Mouse (Mus musculus): ENCODE measurements around the gene Kirrel3. TPM values are rescaled to one million over a fixed set of nuclear protein-coding genes. Genes with fewer than 3 reads are reported as not detected.

The Kirrel3 gene
- total RNA-seq, 2 experiments from 2014 or later, result 59.8 to 62.6 TPM

DNA sequence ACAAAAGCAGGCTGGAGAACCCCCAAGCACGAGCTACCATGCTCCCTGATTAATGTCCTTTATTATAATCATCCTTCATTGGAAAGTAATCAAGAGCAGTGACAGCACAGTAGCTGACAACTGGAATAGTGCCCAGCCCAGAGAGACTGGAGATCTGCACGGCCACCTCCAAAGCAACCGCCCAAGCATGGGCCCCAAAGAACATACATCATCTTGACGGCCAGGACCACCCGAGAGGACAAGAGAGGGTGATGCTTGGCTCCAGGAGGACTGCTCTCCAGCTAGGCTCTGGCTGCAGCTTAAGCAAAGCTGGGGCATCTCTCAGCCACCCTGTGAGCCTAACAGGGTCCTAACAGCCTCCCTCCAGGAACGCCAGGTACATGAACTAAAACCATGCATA, 482.1 kb downstream of the Kirrel3 start:
- intact Hi-C loops (cut with DNase I), result no loop called here
- H3K27ac ChIP-seq, result no peak overlapping the region
- TF ChIP-seq CTCF (IDR thresholded peaks at IDR 0.05), result no peak
- no peak for DNase-seq (ENCODE audit: extremely low spot score in 1 of 2, low spot score in 2 of 2)
- no peak overlapping the region for H3K4me3 ChIP-seq

- Histone ChIP-seq H3K27ac (no peak overlapping the region), H3K4me3 (no peak overlapping the region)
- no peak for TF ChIP-seq CTCF (IDR thresholded peaks at IDR 0.05)
- intact Hi-C loops (cut with DNase I), result no loop called here
- no peak for DNase-seq (ENCODE audit: extremely low spot score in 1 of 2, low spot score in 2 of 2)
Measured at GRCm38 (mm10) chr9:34969881-34970490, 484.3 kb downstream of the Kirrel3 start.

DNA sequence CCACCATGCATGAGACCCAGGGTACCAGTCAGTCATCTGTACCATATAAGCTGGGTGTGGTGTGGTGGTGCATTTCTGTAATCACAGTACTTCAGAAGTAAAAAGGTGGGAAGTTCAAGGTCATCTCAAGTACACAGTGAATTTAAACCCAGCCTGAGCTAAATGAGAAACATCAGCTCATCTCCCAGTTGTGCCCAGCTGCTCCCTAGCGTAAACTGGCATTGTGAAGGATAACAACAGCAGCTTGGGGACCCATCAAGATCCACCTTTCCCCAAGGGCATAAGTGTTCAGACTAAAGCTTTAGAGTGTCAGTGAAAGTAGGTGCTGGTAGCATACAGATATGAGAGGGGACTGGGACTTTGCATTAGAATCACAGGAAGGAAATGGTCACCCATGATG, 488.6 kb downstream of the Kirrel3 start:
- no peak for DNase-seq (ENCODE audit: extremely low spot score in 1 of 2, low spot score in 2 of 2)
- Histone ChIP-seq H3K4me3 (no peak overlapping the region), H3K27ac (no peak overlapping the region)
- no peak for TF ChIP-seq CTCF (IDR thresholded peaks at IDR 0.05)
- intact Hi-C loops (cut with DNase I), result no loop called here

DNA sequence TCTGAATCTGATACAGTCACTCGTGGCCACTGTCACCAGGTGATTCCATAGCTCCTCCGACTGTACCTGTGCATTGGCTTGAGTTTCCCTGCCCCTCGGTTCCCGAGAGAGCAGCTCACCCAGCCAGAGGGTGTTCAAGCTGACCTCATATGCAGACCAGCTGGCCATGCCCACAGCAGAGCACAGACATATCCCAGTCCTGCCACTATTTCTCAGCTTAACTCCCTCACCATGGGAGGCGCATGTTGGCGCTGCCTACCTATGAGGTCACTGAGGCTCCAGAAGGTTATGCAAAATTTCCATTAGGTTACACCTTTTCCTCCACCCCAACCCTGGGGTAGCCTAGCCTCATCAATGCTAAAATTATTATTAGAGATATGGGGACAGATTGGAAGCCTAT, 489.6 kb downstream of the Kirrel3 start:
- DNase-seq (ENCODE audit: extremely low spot score in 1 of 2, low spot score in 2 of 2), result no peak
- TF ChIP-seq CTCF (IDR thresholded peaks at IDR 0.05), result no peak
- H3K4me3 ChIP-seq, result no peak overlapping the region
- H3K27ac ChIP-seq, result no peak overlapping the region
- intact Hi-C loops (cut with DNase I), result no loop called here

DNA sequence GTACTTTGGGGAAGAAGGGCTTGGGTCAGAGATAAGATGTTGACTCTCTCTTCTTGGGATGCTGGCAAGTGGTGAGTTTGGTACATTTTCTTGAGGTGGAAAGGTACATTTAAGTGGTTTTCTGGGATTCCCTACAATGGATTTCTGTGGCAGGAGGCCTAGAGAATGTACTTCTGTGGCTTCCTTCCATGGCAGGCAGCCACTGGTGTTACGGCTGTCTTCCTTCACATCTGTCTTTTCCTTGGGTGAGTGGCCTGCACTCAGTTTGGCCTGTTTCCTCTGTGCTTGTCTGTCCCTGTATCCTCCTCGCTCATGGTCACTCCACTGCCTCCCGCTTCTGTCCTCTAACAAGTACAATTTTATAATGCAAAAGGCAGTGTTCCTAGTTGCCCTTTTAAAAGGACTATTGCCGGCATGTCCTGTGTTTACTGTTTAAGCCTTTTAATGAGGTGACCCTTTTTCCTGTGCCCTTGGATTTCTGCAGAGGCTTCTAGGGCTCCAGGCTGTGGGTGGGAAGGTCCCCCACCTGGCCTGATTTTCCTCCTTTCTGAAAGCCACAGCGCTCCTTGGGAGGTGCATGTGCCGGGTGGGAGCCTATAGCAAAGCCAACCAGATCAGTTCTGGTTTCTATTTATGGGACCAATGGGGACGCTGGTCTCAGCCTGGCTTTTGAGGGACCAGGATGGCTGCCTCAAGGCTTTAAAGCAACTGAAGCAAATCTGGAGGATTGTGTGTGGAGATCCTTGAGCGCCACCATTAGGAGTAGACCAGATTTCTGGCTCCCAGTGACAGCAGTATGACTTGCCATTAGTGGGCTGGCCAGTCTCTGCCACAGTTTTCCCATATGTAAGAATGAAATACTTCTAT, 491.1 kb downstream of the Kirrel3 start:
- no peak overlapping the region for H3K4me3 ChIP-seq
- intact Hi-C loops (cut with DNase I), result no loop called here
- TF ChIP-seq CTCF (IDR thresholded peaks at IDR 0.05), result no peak
- H3K27ac ChIP-seq, result no peak overlapping the region
- no peak for DNase-seq (ENCODE audit: extremely low spot score in 1 of 2, low spot score in 2 of 2)

GRCm38 (mm10) chr9:34977700-34978099, 492.0 kb downstream of the Kirrel3 start:
- H3K4me3 ChIP-seq, result no peak overlapping the region
- H3K27ac ChIP-seq, result no peak overlapping the region
- intact Hi-C loops (cut with DNase I), result no loop called here
- no peak for DNase-seq (ENCODE audit: extremely low spot score in 1 of 2, low spot score in 2 of 2)
- no peak for TF ChIP-seq CTCF (IDR thresholded peaks at IDR 0.05)

GRCm38 (mm10) chr9:34978229-34978628, 492.5 kb downstream of the Kirrel3 start:
- DNase-seq (ENCODE audit: extremely low spot score in 1 of 2, low spot score in 2 of 2), result no peak
- H3K27ac ChIP-seq, result no peak overlapping the region
- TF ChIP-seq CTCF (IDR thresholded peaks at IDR 0.05), result no peak
- intact Hi-C loops (cut with DNase I), result no loop called here
- no peak overlapping the region for H3K4me3 ChIP-seq

- TF ChIP-seq CTCF (IDR thresholded peaks at IDR 0.05), result no peak
- no peak overlapping the region for H3K4me3 ChIP-seq
- DNase-seq (ENCODE audit: extremely low spot score in 1 of 2, low spot score in 2 of 2), result no peak
- no peak overlapping the region for H3K27ac ChIP-seq
- intact Hi-C loops (cut with DNase I), result no loop called here
Measured at GRCm38 (mm10) chr9:34980516-34981265, 495.0 kb downstream of the Kirrel3 start.

- intact Hi-C loops (cut with DNase I), result loop anchor here (1.0 kb wide), 1 partner anchor 36 kb away; no protein-coding TSS in a partner anchor
- DNase-seq (ENCODE audit: extremely low spot score in 1 of 2, low spot score in 2 of 2), result peak in 1 of 2 experiments; percentile 28
- peak; percentile 88 for TF ChIP-seq CTCF (IDR thresholded peaks at IDR 0.05)
- Histone ChIP-seq H3K27ac (no peak overlapping the region), H3K4me3 (no peak overlapping the region)
Measured at GRCm38 (mm10) chr9:34983513-34984462, 498.1 kb downstream of the Kirrel3 start.

GRCm38 (mm10) chr9:34986156-34986555, 500.5 kb downstream of the Kirrel3 start:
- H3K4me3 ChIP-seq, result no peak overlapping the region
- peak; percentile 24 to 60 for DNase-seq (ENCODE audit: extremely low spot score in 1 of 2, low spot score in 2 of 2)
- intact Hi-C loops (cut with DNase I), result no loop called here
- TF ChIP-seq CTCF (IDR thresholded peaks at IDR 0.05), result no peak
- H3K27ac ChIP-seq, result no peak overlapping the region

Data from left cerebral cortex, adult 2 months (tissue).